Mouse (Mus musculus) embryonic facial prominence, embryonic 10.5 days (tissue): ENCODE results near the gene Doc2a. TPM values are rescaled to one million over a fixed set of nuclear protein-coding genes. Genes with fewer than 3 reads are reported as not detected.

ENCODE experiments used
- DNase-seq: peaks from one replicate; pipeline ENCODE4 v3.0.0-alpha.2; 2017; ENCODE audit warnings: low spot score
- H3K27ac ChIP-seq: fragments of 300-500 bp; sonication (generic); replicated peaks from 2 replicates; pipeline ENCODE4 v1.5.1; 2016; ENCODE audit warnings: mild to moderate bottlenecking
- H3K27me3 ChIP-seq: fragments of 300-500 bp; sonication (generic); replicated peaks from 2 replicates; pipeline ENCODE4 v1.6.1; 2016; ENCODE audit warnings: low read depth, mild to moderate bottlenecking; ENCODE audit not compliant: poor library complexity, severe bottlenecking
- H3K36me3 ChIP-seq: fragments of 300-500 bp; sonication (generic); replicated peaks from 2 replicates; pipeline ENCODE4 v1.6.1; 2016; ENCODE audit warnings: mild to moderate bottlenecking, moderate library complexity
- H3K4me1 ChIP-seq: fragments of 300-500 bp; sonication (generic); 2 replicates; pipeline ENCODE4 v1.6.1; 2016
- H3K4me3 ChIP-seq: fragments of 300-500 bp; sonication (generic); 2 replicates; pipeline ENCODE4 v1.5.1; 2016; ENCODE audit warnings: mild to moderate bottlenecking, moderate library complexity
- H3K9me3 ChIP-seq: fragments of 300-500 bp; sonication (generic); 2 replicates; pipeline ENCODE4 v1.6.1; 2016; ENCODE audit warnings: mild to moderate bottlenecking
- WGBS: fragments of 180-500 bp; shearing (Covaris S2); methylation state at CpG from one replicate; pipeline ENCODE4 v1.1.7; 2016; 5-methylcytosine and 5-hydroxymethylcytosine counted together
- polyA plus RNA-seq: library from polyadenylated mRNA; unstranded; fragments of >200 nt; fragmentation: Nextera tagmentation; extraction: Ambion mirVana; gene quantifications from 2 replicates; pipeline ENCODE4 v1.2.1, GENCODE M21; 2016

Gene Doc2a
- polyA plus RNA-seq, 1 experiment from 2014 or later = 3.1 TPM

DNA sequence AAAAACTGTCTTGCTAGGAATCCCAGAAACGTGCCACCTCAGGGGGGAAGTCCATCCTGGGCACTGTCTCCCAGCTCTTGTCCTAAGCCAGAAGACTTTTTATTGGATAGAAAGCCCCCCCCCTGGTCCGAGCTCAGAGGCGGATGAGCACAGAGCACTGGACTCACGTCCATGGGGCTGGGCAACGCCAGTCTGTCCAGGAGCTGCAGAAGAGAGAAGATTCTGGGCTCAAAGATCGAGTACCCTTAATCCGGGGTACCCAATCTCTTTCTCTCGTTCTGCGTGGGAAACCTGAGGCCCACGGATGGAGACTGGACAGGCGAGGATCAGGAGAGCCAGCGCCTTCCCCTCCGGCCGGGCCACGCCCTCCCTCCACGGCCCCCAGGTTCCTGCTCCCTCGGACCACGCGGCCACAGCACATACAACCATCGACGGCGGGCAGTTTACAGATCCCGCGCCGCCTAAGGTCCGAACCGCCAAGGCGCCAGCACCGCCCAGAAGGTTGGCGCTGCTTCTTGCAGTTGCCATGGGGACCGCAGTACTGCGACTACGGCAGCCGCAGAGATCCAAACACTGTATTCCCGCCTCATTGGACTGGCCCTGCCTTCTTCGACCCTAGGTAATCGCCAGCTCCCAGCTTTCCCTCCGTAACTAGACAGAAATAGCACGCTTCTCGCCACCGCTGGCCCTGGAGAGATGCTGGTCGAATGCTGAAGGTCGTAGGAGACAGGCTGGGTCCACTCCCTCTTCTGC is 38.3 kb upstream of the Doc2a start:
- Histone ChIP-seq H3K36me3 (peaks cover 37% of the 10 kb centered on the region), H3K9me3 (no peaks in the 10 kb centered on the region), H3K4me3 (peak overlapping the region; percentile 83), H3K27ac (peak overlapping the region; percentile 91), H3K4me1 (peaks cover 31% of the 10 kb centered on the region), H3K27me3 (0 out of 2 replicates have a peak, but pooled peaks cover 5% of the 10 kb centered on the region)
- under 1% methylated on average over 43 of the region's 43 CpGs for WGBS
- peak; percentile 91 for DNase-seq

GRCm38 (mm10) chr7:126809723-126810369 is 37.4 kb upstream of the Doc2a start:
- H3K4me1 ChIP-seq = peaks cover 34% of the 10 kb centered on the region
- peak overlapping the region; percentile 83 for H3K4me3 ChIP-seq
- H3K27ac ChIP-seq = peak overlapping the region; percentile 91
- 0 out of 2 replicates have a peak, but pooled peaks cover 5% of the 10 kb centered on the region for H3K27me3 ChIP-seq
- no peak for DNase-seq
- WGBS = 64% methylated on average over 5 of the region's 5 CpGs
- no peaks in the 10 kb centered on the region for H3K9me3 ChIP-seq
- peaks cover 27% of the 10 kb centered on the region for H3K36me3 ChIP-seq

- no peak for DNase-seq
These were observed 31.4 kb upstream of the Doc2a start for GRCm38 (mm10) chr7:126815726-126816222.

GRCm38 (mm10) chr7:126816494-126816893 is 30.7 kb upstream of the Doc2a start:
- Histone ChIP-seq H3K27ac (no peak overlapping the region), H3K27me3 (0 out of 2 replicates have a peak, but pooled peaks cover 5% of the 10 kb centered on the region), H3K36me3 (no peaks in the 10 kb centered on the region), H3K4me3 (no peak overlapping the region), H3K9me3 (no peaks in the 10 kb centered on the region), H3K4me1 (peaks cover 7% of the 10 kb centered on the region; the same call in 1 of the 2 replicates)
- no peak for DNase-seq
- 93% methylated on average over 8 of the region's 8 CpGs for WGBS

More at GRCm38 (mm10) chr7:126815726-126816222, 31.4 kb upstream of the Doc2a start:
- Histone ChIP-seq H3K36me3 (no peaks in the 10 kb centered on the region), H3K27ac (no peak overlapping the region), H3K9me3 (no peaks in the 10 kb centered on the region), H3K27me3 (0 out of 2 replicates have a peak, but pooled peaks cover 5% of the 10 kb centered on the region), H3K4me1 (peaks cover 7% of the 10 kb centered on the region; the same call in 1 of the 2 replicates), H3K4me3 (no peak overlapping the region)
- WGBS = 74% methylated on average over 8 of the region's 8 CpGs

DNA sequence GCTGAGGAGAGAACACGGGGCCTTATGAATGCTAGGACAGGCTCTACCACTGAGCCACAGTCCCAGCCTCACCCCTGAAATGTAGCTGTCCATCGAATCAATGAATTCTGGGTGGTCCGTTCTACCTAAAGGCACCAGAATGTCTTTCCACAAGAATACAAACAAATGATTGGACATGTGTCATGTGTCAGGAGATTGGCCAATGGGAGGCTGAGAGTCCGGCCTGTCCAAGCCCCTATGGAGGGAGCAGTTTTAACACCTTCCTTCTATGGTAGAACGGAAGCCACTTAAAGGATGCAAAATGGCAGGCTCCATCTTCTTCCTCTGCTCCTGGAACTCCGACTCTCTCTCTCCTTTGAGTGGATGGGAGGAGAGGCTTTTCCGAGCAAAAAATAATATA is 29.6 kb upstream of the Doc2a start:
- WGBS = 86% methylated on average over 7 of the region's 7 CpGs
- H3K4me1 ChIP-seq = peaks cover 15% of the 10 kb centered on the region
- H3K4me3 ChIP-seq = no peak overlapping the region
- H3K36me3 ChIP-seq = no peaks in the 10 kb centered on the region
- H3K27me3 ChIP-seq = peaks cover 12% of the 10 kb centered on the region
- DNase-seq = no peak
- no peaks in the 10 kb centered on the region for H3K9me3 ChIP-seq
- no peak overlapping the region for H3K27ac ChIP-seq

- DNase-seq = no peak
- Histone ChIP-seq H3K27me3 (peaks cover 19% of the 10 kb centered on the region), H3K4me3 (no peak overlapping the region), H3K27ac (no peak overlapping the region), H3K36me3 (no peaks in the 10 kb centered on the region), H3K9me3 (no peaks in the 10 kb centered on the region), H3K4me1 (peaks cover 23% of the 10 kb centered on the region)
- WGBS = 31% methylated on average over 1 of the region's 1 CpGs
These were observed 28.4 kb upstream of the Doc2a start for GRCm38 (mm10) chr7:126818818-126819217.

GRCm38 (mm10) chr7:126821835-126822511 is 25.2 kb upstream of the Doc2a start:
- no peak overlapping the region for H3K27ac ChIP-seq
- H3K9me3 ChIP-seq = no peaks in the 10 kb centered on the region
- peak; percentile 83 for DNase-seq
- WGBS = 20% methylated on average over 7 of the region's 7 CpGs
- H3K4me1 ChIP-seq = peaks cover 25% of the 10 kb centered on the region
- H3K4me3 ChIP-seq = 0 out of 2 replicates have a peak overlapping the region, but pooled peaks have one; percentile 58
- peaks cover 36% of the 10 kb centered on the region for H3K27me3 ChIP-seq
- no peaks in the 10 kb centered on the region for H3K36me3 ChIP-seq

- H3K4me3 ChIP-seq = peak overlapping the region; percentile 58
- peaks cover 25% of the 10 kb centered on the region for H3K4me1 ChIP-seq
- WGBS = 8% methylated on average over 9 of the region's 9 CpGs
- peak overlapping the region; percentile 59; the same call in 1 of the 2 replicates for H3K27ac ChIP-seq
- no peaks in the 10 kb centered on the region for H3K36me3 ChIP-seq
- no peaks in the 10 kb centered on the region for H3K9me3 ChIP-seq
- DNase-seq = no peak
- H3K27me3 ChIP-seq = peaks cover 41% of the 10 kb centered on the region
These were observed 24.5 kb upstream of the Doc2a start for GRCm38 (mm10) chr7:126822741-126823140.

GRCm38 (mm10) chr7:126823202-126823711 is 24.0 kb upstream of the Doc2a start:
- peaks cover 25% of the 10 kb centered on the region for H3K4me1 ChIP-seq
- peak overlapping the region; percentile 58 for H3K4me3 ChIP-seq
- peak; percentile 28 for DNase-seq
- peaks cover 41% of the 10 kb centered on the region for H3K27me3 ChIP-seq
- H3K36me3 ChIP-seq = no peaks in the 10 kb centered on the region
- H3K27ac ChIP-seq = peak overlapping the region; percentile 59
- H3K9me3 ChIP-seq = no peaks in the 10 kb centered on the region
- under 1% methylated on average over 18 of the region's 19 CpGs for WGBS

DNA sequence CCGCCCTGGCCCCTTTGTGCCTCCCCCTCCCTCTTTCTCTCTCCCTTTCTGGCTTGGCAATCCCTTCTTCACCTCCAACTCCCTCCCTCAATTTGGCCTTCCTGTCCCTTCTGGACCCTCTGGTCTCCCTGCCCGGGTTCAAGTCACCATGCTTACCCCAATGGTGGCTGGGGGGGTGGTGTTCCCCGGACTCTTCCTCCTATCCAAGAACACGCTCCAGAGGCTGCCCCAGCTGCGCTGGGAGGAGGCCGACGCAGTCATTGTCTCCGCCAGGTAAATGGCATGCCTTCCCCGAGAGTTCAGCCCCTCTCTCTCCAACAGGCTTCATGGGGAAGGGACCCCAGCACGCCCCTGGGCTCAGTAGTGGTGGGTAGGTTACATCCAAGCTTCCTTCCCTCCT is 23.3 kb upstream of the Doc2a start:
- peak overlapping the region; percentile 48; the same call in 1 of the 2 replicates for H3K27ac ChIP-seq
- no peaks in the 10 kb centered on the region for H3K36me3 ChIP-seq
- H3K27me3 ChIP-seq = peaks cover 43% of the 10 kb centered on the region
- WGBS = 7% methylated on average over 10 of the region's 10 CpGs
- H3K9me3 ChIP-seq = no peaks in the 10 kb centered on the region
- no peak for DNase-seq
- H3K4me1 ChIP-seq = peaks cover 25% of the 10 kb centered on the region
- peak overlapping the region; percentile 58 for H3K4me3 ChIP-seq

DNA sequence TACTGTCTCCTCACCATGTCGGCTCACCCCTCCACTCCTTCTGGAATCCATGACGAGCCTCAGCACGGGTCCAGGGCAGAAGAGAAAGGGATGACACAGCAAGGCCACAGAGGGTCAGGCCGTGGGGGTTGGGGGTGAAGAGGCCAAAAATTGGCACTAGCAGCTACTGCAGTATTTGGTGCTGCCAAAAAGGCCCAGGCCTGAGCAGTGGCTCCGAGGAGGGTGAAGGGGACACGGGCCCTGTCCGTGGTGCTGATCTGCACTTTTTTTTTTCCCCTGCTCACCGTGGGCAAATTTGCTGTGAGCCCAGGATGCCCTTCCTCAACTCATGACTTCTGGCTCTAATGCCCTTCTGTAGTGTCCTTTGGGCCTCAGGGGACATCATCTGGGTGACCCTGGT is 21.8 kb upstream of the Doc2a start:
- peak; percentile 61 for DNase-seq
- Histone ChIP-seq H3K4me3 (no peak overlapping the region), H3K9me3 (no peaks in the 10 kb centered on the region), H3K27ac (no peak overlapping the region), H3K27me3 (peaks cover 56% of the 10 kb centered on the region), H3K36me3 (no peaks in the 10 kb centered on the region), H3K4me1 (peaks cover 37% of the 10 kb centered on the region)
- 23% methylated on average over 8 of the region's 8 CpGs for WGBS

GRCm38 (mm10) chr7:126825952-126826351 is 21.3 kb upstream of the Doc2a start:
- Histone ChIP-seq H3K4me3 (no peak overlapping the region), H3K27me3 (peaks cover 62% of the 10 kb centered on the region), H3K4me1 (peaks cover 38% of the 10 kb centered on the region), H3K36me3 (no peaks in the 10 kb centered on the region), H3K27ac (no peak overlapping the region), H3K9me3 (no peaks in the 10 kb centered on the region)
- DNase-seq = no peak
- 73% methylated on average over 5 of the region's 5 CpGs for WGBS
